Mouse (Mus musculus): Measurements from ENCODE around the gene Sin3a.

- TF ChIP-seq MAZ (IDR thresholded peaks at IDR 0.05; ENCODE audit: low read depth, low read length) (no peak), CTCF (IDR thresholded peaks at IDR 0.05 in 2 of 3, conservative IDR thresholded peaks at IDR 0.05 in 1 of 3; ENCODE audit: control insufficient read depth in 1 of 3, insufficient read depth in 1 of 3, low read depth in 2 of 3, low read length in 3 of 3, poor library complexity in 1 of 3, severe bottlenecking in 1 of 3) (no peak)
Observed at GRCm38 (mm10) chr9:57156383-57156782, 84.5 kb downstream of the Sin3a start.

All from MEL (cell line).